8 mouse cellular contexts compared by ENCODE assay signal in genomic region chr16:16559878-16560531, GRCm38 (mm10). TPM values are rescaled to one million over a fixed set of nuclear protein-coding genes. Genes with fewer than 3 reads are reported as not detected.
DNase-seq lines count a peak whose midpoint lies in the region; ATAC-seq lines count a peak whose summit lies in the region.

No protein-coding gene starts in this region.

- intact Hi-C loops in heart, postnatal 10 days (cut with DNase I) = no loop called here

- H3K9me3 ChIP-seq in forebrain, embryonic 12.5 days = no peaks in the 10 kb centered on the region
- no peaks in the 10 kb centered on the region for H3K9me3 ChIP-seq in liver, embryonic 12.5 days (replicated peaks)

- peak overlapping the region; percentile 50 for H3K4me3 ChIP-seq in forebrain, embryonic 12.5 days (replicated peaks)
- no peak overlapping the region for H3K4me3 ChIP-seq in liver, embryonic 12.5 days

- peak; percentile 97 for ATAC-seq in forebrain, embryonic 12.5 days (ENCODE audit: low FRiP score)
- ATAC-seq in liver, embryonic 12.5 days = peak; percentile 70

- H3K27me3 ChIP-seq in forebrain, embryonic 12.5 days = no peaks in the 10 kb centered on the region
- no peaks in the 10 kb centered on the region for H3K27me3 ChIP-seq in liver, embryonic 12.5 days (replicated peaks)

- peak overlapping the region; percentile 93 for H3K27ac ChIP-seq in forebrain, embryonic 12.5 days
- H3K27ac ChIP-seq in liver, embryonic 12.5 days = no peak overlapping the region

- H3K4me2 ChIP-seq in forebrain, embryonic 12.5 days = peak overlapping the region; percentile 57
- peak overlapping the region; percentile 20; the same call in 1 of the 2 replicates for H3K4me2 ChIP-seq in liver, embryonic 12.5 days

- H3K9ac ChIP-seq in forebrain, embryonic 12.5 days = peak overlapping the region; percentile 33; the same call in 1 of the 2 replicates
- no peak overlapping the region for H3K9ac ChIP-seq in liver, embryonic 12.5 days

- 1% methylated on average over 9 of the region's 9 CpGs for WGBS in forebrain, embryonic 12.5 days
- WGBS in liver, embryonic 12.5 days (ENCODE audit: insufficient replicate concordance) = 20% methylated on average over 9 of the region's 9 CpGs

- H3K36me3 ChIP-seq in forebrain, embryonic 12.5 days (replicated peaks) = no peaks in the 10 kb centered on the region
- H3K36me3 ChIP-seq in liver, embryonic 12.5 days = no peaks in the 10 kb centered on the region

- H3K4me1 ChIP-seq in forebrain, embryonic 12.5 days = peaks cover 18% of the 10 kb centered on the region
- H3K4me1 ChIP-seq in liver, embryonic 12.5 days = peaks cover 11% of the 10 kb centered on the region; the same call in 1 of the 2 replicates

- DNase-seq in 3134 (ENCODE audit: extremely low read depth, insufficient read length, low spot score) = peak; percentile 74
- DNase-seq in brain, adult 2 months (ENCODE audit: low read depth, low spot score) = peak; percentile 99
- peak; percentile 61 to 64 for DNase-seq in heart, postnatal 10 days
- DNase-seq in kidney, postnatal 4 days = peak; percentile 50 to 62
- DNase-seq in ovary, postnatal 14 days (ENCODE audit: low spot score) = peak; percentile 33
- DNase-seq in thymus, postnatal 0 days (ENCODE audit: low spot score) = no peak

RNA-seq across cellular contexts. Expression of gene Fgd4, which starts 40.3 kb away (rescaled TPM):
- 27.2 and 27.8 TPM in 2 replicates for polyA plus RNA-seq in forebrain, embryonic 12.5 days (2016; fragmentation: Nextera tagmentation; extraction: Ambion mirVana)
- 10 to 100 TPM; 24.1 to 33.1 TPM for total RNA-seq in heart, postnatal 10 days (2021)
- 2.5 and 3.2 TPM in 2 replicates for polyA plus RNA-seq in liver, embryonic 12.5 days (2016; fragmentation: Nextera tagmentation; extraction: Ambion mirVana)
- 2.3 and 2.9 TPM in 2 replicates for polyA plus RNA-seq in thymus, postnatal 0 days (2015; fragmentation: Nextera tagmentation; extraction: Ambion mirVana)
